Mouse (Mus musculus): ENCODE measurements at regions not wholly inside any gene's neighbourhood (a gene's known extent, or its start where the extent isn't known, plus 50 kb on each side); places are given as distances from the start of the nearest gene placed in this dataset.

DNA sequence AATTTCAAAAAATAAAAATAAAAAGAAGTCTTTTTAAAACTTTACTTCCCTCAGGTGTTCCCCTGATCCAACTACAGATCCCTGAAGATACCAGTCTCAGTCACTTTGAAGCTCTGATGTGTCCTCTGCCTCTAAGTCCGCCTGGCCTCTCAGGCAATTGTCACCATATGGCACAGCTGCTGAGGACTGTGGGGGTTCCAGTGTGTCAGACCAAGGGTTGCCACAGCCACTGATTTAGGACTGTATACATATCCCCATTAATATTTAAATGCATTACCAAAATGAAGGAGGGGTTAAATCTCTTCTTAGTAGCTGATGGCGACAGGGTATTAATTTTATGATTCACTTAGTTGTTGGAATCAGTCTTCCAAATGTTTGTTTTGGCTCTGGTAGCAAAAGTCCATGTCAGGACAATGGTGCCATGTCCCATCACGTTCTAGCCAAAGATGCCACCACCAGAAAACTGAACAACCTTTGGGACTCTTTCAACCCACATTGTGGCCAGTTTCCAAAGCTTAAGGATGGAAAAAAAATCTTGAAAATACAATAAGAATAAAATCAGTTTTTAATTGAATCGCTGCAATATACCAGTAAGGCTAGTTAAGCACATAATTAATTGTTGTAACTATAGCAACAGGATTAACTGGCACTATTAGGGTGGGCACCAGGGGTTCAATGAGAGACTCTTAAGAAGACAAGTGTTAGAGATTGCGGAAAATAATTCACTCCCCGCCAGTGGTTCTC lies 62.5 kb downstream of the Arrdc4 start:
- ChIA-PET CTCF (no interaction called here), POLR2A (no interaction called here)

- ChIA-PET POLR2A (no interaction called here), CTCF (interaction anchor here in 1 of 4 experiments (0.7 kb wide), 1 partner anchor 71 kb away, joined by 3 read pairs; no protein-coding TSS in a partner anchor)
Measured at GRCm38 (mm10) chr7:68682929-68683643, 66.0 kb downstream of the Arrdc4 start.

DNA sequence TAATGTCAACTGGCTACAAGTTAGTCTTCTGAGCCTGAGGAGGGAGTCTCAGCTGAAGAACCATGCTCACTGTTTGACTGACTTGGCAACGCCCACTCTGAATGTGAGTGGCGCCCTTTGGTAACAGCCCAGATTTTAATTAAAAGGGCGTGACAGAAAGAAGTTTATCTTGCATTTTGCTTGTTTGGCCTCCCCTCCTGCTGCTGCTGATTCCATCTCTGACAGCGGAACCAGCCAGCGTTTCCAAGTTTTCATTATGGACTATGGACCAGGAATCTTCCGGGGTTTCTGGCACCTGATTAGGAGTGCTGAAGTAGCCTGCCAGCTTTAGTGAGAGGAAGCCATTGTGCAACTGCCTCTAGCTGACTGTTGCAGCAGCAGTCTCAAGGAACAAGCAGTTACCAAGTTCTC lies 66.7 kb downstream of the Arrdc4 start:
- CTCF ChIA-PET = interaction anchor here in 1 of 4 experiments (0.7 kb wide), 1 partner anchor 72 kb away, joined by 3 read pairs; no protein-coding TSS in a partner anchor

GRCm38 (mm10) chr7:68679770-68680169 lies 69.3 kb downstream of the Arrdc4 start:
- ChIA-PET POLR2A (no interaction called here), CTCF (interaction anchor here in 1 of 4 experiments (0.5 kb wide), 1 partner anchor 27 kb away, joined by 8 read pairs; no protein-coding TSS in a partner anchor)

More for the DNA sequence above, 66.7 kb downstream of the Arrdc4 start:
- POLR2A ChIA-PET = no interaction called here

GRCm38 (mm10) chr7:68667790-68668732 lies 81.0 kb downstream of the Arrdc4 start:
- ChIA-PET POLR2A (no interaction called here), CTCF (interaction anchor here in 2 of 4 experiments (0.6 to 1.4 kb wide), 4 partner anchors 89 to 1658 kb away, joined by 3 to 5 read pairs (median 4); no protein-coding TSS in a partner anchor)

DNA sequence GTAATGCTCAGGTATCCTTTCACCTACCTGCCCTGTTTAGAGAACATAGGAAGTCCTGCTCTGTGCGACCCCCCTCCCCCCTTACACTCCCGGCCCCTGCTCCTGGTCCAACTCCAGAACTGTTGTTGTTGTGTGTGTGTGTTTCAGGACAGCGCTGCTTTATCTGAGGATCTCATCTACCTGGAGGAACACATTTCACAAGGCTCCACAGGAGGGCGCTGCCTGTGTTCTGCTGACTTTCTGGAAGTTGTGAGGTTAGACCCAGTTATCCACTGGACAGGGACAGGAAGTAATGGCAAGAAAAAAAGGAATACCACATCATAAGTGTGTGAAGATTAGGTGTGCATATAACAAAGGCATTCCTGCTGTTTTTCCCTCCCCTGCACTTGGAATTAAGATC lies 81.8 kb downstream of the Arrdc4 start:
- POLR2A ChIA-PET = no interaction called here
- CTCF ChIA-PET = interaction anchor here in 2 of 4 experiments (0.6 to 1.2 kb wide), 2 partner anchors 293 to 1659 kb away, joined by 4 to 5 read pairs; no protein-coding TSS in a partner anchor

- CTCF ChIA-PET = interaction anchor here in 2 of 4 experiments (0.6 to 0.7 kb wide), 2 partner anchors 178 to 949 kb away, joined by 3 to 13 read pairs; no protein-coding TSS in a partner anchor
- POLR2A ChIA-PET = no interaction called here
Measured at GRCm38 (mm10) chr7:68656354-68656753, 92.7 kb downstream of the Arrdc4 start.

DNA sequence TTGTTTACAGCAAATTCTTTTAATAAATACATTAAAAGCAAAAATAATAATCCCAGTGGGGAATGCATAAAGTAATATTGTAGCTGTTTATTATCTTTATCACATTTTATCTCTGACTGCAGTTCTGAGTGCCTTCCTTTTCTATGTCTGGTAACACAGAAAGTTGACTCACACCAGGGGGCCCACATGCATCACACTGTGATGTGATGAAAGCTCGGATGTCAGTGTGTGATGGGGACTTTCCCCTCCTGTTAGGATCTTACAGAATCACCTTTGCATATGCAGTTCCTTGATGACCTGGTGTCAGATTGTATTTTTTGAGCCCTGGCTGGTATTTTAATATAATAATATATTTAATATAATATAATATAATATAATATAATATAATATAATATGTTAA lies 95.5 kb downstream of the Arrdc4 start:
- ChIA-PET CTCF (no interaction called here), POLR2A (interaction anchor here in 1 of 4 experiments (0.7 kb wide), 1 partner anchor 207 kb away, joined by 5 read pairs; no protein-coding TSS in a partner anchor)

DNA sequence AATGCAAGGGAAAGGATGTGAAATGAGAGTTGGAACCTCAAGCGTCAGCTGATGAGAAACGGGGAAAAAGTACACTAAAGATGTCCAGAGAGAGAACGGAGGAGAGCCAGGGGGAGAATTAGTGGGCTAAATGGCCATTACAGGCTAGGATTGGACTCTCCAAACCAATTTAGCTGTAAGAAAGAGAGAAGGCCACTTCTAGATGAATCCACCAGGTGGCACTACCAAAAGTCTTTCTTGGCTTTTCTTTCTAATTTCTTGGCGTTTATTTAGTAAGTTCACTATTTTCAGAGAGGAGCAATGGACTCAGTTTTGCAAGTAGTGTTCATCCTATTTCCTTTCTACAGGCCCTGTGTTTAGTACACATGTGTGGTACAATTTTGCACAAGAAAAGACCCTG lies 97.6 kb downstream of the Arrdc4 start:
- ChIA-PET POLR2A (no interaction called here), CTCF (interaction anchor here in 3 of 4 experiments (0.6 to 1.3 kb wide), 3 partner anchors 178 to 183 kb away, joined by 3 to 5 read pairs (median 4); no protein-coding TSS in a partner anchor)

GRCm38 (mm10) chr7:68637556-68638215 lies 111.4 kb downstream of the Arrdc4 start:
- ChIA-PET CTCF (no interaction called here), POLR2A (no interaction called here)

- ChIA-PET CTCF (no interaction called here), POLR2A (no interaction called here)
Measured at GRCm38 (mm10) chr7:68621080-68621479, 128.0 kb downstream of the Arrdc4 start.

DNA sequence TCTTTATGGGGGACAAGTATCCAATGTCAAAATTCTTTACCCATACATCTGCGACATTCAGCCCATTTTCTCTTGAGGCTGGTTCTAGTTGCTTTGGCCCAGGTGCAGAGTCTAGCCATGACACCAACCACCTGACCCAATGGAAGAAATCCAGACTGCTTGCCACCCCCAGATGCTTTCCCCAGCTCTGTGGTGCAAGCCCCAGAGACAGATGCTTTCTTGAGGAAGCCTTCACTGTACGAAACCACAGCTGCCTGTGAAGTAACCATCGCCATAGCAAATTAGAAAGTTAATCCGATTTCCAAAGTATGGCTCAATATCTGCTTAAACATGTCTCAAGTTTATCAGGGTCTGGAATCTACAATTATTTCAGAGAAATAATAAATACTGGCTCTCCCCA lies 138.5 kb downstream of the Arrdc4 start:
- CTCF ChIA-PET = no interaction called here
- POLR2A ChIA-PET = no interaction called here

DNA sequence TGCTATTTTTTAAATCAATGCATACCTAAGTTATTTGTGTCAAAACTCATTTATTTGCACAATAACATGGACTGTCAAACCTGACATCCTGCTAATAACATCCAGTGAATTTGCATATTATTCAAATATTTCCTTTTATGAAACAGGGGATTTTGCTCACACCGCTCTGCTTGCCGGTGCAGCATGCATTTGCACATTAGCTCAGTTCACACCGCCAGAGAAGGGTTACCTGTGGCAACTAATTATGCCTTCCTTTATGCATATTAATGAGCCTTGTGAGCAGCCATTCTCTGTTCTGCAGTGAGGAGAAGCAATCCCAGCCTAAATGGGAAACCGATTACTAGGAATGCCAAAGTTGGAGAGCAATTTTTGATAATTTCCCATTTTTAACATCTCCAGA lies 141.9 kb downstream of the Arrdc4 start:
- CTCF ChIA-PET = no interaction called here
- POLR2A ChIA-PET = no interaction called here

- CTCF ChIA-PET = no interaction called here
- POLR2A ChIA-PET = no interaction called here
Measured at GRCm38 (mm10) chr7:68606278-68606677, 142.8 kb downstream of the Arrdc4 start.

- POLR2A ChIA-PET = no interaction called here
- CTCF ChIA-PET = no interaction called here
Measured at GRCm38 (mm10) chr7:68603711-68604110, 145.3 kb downstream of the Arrdc4 start.

- ChIA-PET CTCF (no interaction called here), POLR2A (no interaction called here)
Measured at GRCm38 (mm10) chr7:68602003-68602402, 147.0 kb downstream of the Arrdc4 start.

DNA sequence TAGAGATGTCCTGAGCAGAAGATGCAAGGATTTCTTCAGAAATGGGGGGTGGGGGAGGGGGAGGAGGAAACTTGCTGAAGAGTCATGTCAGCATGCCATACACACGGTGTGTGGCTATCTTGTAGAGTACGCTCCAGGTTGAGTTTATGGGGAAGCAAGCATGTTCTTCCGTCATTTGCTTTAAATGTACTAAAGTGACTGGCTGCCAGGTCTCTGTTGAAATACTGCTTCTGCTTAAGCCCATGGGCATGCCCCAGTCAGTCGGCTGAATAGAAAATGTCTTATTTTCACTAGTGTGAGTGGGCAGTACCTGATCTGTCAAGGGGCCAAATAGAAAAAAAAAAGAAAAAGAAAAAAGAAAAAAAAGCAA lies 155.0 kb downstream of the Arrdc4 start:
- ChIA-PET CTCF (no interaction called here), POLR2A (interaction anchor here in 1 of 4 experiments (0.7 kb wide), 1 partner anchor 113 kb away, joined by 3 read pairs; no protein-coding TSS in a partner anchor)

DNA sequence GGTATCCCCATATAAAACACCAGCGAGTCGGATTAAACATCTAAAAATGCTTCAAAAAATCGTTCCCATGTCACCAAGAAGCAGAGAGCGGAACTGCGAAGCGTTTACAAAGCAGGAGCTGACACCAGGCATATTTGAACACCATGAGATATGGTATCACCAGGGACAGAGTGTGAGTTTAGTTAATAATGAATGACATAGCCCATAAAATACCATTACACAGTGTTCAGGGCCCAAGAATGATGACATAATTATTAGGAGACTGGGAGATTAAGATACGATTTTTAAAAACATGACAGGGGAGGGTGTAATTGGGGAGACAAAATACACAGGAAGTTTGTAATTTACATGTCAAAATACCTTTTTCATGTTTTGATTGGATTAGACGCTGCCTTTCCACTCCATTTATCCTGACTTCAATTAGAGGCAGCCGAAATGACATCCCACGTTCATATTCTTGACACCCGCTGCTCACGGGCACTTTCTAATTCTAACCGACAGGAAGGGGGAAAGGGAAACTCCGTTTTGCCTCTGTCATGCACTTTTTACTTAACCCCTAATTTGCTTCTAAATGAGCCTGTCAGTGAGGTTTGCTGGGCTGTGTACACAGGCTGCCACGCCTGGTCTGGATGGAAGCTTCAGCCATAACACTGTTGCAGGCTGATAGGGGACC lies 155.6 kb downstream of the Arrdc4 start:
- CTCF ChIA-PET = no interaction called here
- POLR2A ChIA-PET = interaction anchor here in 1 of 4 experiments (0.7 kb wide), 1 partner anchor 114 kb away, joined by 3 read pairs; no protein-coding TSS in a partner anchor

Data from embryonic stem cell, embryonic (primary cell).